Mouse (Mus musculus): ENCODE measurements around the gene Wnt1.

Gene Wnt1

DNA sequence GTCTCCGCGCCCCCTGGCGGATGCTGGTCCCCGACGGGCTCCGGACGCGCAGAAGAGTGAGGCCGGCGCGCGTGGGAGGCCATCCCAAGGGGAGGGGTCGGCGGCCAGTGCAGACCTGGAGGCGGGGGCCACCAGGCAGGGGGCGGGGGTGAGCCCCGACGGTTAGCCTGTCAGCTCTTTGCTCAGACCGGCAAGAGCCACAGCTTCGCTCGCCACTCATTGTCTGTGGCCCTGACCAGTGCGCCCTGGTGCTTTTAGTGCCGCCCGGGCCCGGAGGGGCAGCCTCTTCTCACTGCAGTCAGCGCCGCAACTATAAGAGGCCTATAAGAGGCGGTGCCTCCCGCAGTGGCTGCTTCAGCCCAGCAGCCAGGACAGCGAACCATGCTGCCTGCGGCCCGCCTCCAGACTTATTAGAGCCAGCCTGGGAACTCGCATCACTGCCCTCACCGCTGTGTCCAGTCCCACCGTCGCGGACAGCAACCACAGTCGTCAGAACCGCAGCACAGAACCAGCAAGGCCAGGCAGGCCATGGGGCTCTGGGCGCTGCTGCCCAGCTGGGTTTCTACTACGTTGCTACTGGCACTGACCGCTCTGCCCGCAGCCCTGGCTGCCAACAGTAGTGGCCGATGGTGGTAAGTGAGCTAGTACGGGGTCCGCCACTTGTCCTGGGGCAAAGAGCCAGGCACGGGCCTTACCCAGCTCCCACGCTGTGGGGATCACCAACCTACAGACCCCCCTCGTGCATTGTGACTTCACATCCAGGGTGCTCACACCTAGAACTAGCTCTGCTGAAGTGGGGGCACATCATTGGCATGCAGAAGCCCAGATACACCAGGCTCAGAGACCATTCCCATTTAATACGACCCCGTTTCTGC lies at the start of gene Wnt1:
TSS of gene Wnt1 (plus strand) at position 197 of the 875 bp plus-strand sequence.
- DNase-seq (ENCODE audit: low spot score in 2 of 2), result no peak

DNA sequence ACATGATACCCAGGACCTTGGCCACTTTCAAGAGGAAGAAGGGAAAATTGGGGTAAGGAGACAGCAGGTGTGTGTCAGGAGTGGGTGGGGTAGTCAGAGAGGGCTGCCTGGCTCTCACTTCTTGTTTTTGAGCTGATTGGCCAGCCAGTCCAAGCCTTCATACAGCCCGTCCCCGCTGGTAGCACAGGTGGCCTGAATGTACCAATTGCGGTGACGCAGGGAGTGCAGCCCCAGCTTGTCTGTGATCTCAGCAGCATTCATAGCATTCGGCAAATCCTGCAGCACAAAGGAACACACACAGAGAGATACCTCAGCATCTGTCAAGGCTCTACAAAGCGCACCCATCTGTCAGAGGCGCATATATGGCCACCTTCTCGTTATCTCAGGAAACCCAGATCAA lies 49.4 kb upstream of the Wnt1 start:
- DNase-seq (ENCODE audit: low spot score in 2 of 2), result no peak

GRCm38 (mm10) chr15:98742766-98743428 lies 46.8 kb upstream of the Wnt1 start:
- no peak for DNase-seq (ENCODE audit: low spot score in 2 of 2)

GRCm38 (mm10) chr15:98743863-98744262 lies 45.8 kb upstream of the Wnt1 start:
- DNase-seq (ENCODE audit: low spot score in 2 of 2), result peak in 1 of 2 experiments; percentile 7

DNA sequence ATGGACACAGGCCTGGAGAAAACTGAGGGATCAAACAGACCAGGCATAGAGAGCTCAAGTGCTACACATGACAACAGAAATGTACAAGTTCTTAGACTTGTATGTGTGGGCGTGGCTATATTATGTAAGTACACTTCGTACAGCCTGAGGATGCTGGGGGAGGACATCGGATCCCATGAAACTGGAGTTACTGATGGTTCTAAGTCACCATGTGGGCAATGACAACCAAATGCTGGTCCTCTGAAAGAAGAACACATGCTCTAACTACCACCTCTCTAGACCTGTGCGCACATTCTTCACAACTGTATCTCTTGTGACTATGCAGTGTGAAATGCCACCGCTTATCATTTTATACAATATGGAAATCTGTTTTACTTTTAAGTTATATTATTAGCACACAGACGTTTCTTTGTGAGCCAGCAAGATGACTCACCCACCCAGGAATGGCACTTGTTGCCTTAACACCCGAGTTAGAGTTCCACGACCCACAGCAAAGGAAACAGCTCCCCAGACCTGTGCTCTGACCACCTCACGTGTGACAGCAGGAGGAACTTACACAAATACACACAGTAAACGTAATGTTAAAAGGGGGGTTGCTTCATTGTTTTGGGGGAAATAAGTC lies 43.2 kb upstream of the Wnt1 start:
- no peak for DNase-seq (ENCODE audit: low spot score in 2 of 2)

GRCm38 (mm10) chr15:98747296-98747695 lies 42.4 kb upstream of the Wnt1 start:
- no peak for DNase-seq (ENCODE audit: low spot score in 2 of 2)

- DNase-seq (ENCODE audit: low spot score in 2 of 2), result no peak
These were observed 40.6 kb upstream of the Wnt1 start for GRCm38 (mm10) chr15:98749093-98749492.

DNA sequence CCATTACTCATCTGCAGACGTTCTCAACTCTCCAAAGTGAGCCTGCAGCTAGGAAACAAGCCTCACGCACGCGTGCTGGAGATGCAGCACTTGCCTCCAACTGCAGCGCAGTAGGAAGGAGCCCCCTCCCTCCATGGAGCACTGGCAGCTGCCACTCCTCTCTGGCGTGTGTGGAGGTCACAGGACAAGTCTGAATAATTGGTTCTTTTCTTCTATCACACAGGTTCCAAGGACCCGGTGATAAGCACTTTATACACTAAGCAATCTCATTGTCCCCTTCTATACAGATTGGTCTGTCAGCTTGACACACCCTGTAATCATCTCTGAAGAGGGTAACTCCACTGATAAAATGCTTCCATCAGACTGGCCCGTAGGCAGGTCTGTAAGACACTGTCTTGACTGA lies 36.6 kb upstream of the Wnt1 start:
- no peak for DNase-seq (ENCODE audit: low spot score in 2 of 2)

- no peak for DNase-seq (ENCODE audit: low spot score in 2 of 2)
These were observed 35.5 kb upstream of the Wnt1 start for GRCm38 (mm10) chr15:98754125-98754524.

DNA sequence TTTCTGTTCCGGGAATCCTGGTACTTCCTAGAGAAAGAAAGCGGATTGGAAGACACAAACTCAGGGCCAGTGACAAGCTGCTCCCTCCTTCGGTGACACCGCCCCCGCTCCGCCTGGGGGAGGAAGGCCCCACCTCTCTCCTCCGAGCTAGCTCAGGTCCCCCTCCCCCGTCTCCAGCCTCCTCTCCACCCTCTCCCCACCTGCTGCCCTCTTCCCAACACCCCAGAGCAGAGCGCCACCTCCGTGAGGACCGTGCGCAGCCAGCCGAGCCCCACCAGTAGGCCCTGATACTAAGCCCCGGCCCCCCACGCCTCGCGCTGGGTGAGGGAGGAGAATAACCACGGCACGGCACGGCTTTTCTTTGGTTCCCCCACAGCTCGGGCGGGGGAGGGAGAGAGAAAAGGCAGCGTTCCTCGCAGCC lies 27.4 kb upstream of the Wnt1 start:
- DNase-seq (ENCODE audit: low spot score in 2 of 2), result peak; percentile 62 to 64

GRCm38 (mm10) chr15:98762670-98763529 lies 26.8 kb upstream of the Wnt1 start, which contains the start of gene Arf3:
TSS of gene Arf3 (minus strand) at chr15:98763214.
- DNase-seq (ENCODE audit: low spot score in 2 of 2), result peak; percentile 96

- DNase-seq (ENCODE audit: low spot score in 2 of 2), result no peak
These were observed 23.7 kb upstream of the Wnt1 start for GRCm38 (mm10) chr15:98765929-98766328.

DNA sequence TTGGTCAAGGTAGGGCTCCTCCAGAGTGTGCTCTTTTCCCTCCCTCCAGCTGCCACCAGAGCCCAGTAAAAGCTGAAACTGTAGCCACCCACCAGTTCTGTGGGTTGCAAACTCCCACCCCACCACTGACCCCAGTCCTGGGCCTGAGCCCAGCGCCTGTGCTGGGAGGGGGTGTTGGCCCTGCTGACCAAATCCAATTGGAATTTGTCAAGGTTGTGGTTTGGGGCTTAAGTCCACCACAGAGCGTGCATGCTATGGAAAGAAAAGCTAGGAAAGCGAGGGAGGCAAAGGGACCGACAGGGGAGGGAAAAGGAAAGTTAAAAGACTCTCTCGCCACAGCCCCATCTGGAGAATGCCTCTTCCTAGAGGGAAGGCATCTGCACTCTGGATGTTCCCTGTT lies 21.4 kb upstream of the Wnt1 start:
- DNase-seq (ENCODE audit: low spot score in 2 of 2), result no peak

- DNase-seq (ENCODE audit: low spot score in 2 of 2), result no peak
These were observed 17.7 kb upstream of the Wnt1 start for GRCm38 (mm10) chr15:98771813-98772425.

DNA sequence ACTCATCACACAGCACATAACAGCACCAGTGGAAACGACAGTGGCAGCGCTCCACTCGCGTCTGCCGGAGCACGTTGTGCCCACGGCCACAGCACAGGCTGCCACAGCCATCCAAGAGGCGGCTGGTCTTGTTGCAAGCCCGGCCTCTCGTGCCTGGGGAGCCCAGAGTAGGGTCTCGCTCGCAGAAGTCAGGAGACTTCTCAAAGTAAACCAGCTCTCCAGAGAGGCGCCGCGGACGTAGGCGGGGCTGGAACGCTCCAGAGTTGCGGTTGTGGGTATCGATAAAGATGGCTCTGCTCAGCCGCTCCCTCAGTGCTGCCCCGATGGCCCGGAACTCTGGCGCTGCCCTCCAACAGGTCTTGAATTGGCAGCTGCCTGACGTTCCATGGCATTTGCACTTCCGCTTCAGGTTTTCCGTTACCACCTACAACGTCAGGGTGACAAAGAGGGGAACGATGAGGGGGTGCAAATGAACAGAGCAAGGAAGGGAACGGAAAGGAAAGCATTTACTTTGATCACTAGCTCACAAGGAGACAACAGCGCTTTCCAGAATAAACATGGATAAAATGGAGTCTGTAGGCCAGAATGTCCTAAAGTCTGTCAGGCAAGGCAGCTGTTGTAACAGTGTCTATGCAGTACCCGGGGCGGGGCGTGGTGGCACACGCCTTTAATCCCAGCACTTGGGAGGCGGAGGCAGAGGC lies 17.0 kb upstream of the Wnt1 start:
- DNase-seq (ENCODE audit: low spot score in 2 of 2), result no peak

DNA sequence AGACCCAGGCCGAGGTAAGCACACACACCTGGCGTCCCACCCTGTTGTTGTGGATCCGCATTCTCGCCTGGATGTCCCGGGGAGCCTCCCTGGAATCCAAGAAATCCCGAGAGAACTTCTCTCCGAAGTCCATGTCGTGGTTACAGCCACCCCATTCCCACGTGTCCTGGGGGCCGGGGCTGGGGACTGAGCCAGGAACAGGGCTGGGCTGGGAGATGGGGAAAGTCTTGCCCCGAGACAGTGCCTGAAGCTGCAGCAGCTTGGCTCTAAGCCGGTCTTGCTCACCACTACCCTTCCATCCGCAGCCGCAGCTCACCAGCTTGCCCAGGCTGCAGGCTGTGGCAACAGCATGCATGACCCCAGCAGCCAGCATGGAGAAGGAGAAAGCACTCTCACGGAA lies 15.6 kb upstream of the Wnt1 start:
- DNase-seq (ENCODE audit: low spot score in 2 of 2), result no peak

DNA sequence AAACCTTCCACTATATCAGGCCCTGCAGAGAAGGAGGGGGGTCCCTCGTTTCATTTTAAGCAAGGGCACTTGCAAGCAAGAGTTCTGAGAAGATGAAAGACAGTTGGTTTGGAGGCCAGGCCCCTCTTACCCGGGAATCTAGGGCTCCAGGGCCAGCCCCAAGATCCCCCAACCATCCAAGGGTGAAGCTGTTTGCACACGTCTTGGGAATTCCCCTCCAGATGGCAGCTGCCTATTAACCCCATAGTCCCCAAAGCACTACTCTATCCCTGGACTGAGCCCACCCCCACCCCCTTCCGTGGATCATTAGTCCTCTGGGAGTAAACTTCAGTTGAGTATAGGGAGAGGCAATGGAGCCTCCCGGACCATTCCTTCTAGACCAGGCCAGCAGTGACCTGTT lies 14.1 kb upstream of the Wnt1 start:
- no peak for DNase-seq (ENCODE audit: low spot score in 2 of 2)

DNA sequence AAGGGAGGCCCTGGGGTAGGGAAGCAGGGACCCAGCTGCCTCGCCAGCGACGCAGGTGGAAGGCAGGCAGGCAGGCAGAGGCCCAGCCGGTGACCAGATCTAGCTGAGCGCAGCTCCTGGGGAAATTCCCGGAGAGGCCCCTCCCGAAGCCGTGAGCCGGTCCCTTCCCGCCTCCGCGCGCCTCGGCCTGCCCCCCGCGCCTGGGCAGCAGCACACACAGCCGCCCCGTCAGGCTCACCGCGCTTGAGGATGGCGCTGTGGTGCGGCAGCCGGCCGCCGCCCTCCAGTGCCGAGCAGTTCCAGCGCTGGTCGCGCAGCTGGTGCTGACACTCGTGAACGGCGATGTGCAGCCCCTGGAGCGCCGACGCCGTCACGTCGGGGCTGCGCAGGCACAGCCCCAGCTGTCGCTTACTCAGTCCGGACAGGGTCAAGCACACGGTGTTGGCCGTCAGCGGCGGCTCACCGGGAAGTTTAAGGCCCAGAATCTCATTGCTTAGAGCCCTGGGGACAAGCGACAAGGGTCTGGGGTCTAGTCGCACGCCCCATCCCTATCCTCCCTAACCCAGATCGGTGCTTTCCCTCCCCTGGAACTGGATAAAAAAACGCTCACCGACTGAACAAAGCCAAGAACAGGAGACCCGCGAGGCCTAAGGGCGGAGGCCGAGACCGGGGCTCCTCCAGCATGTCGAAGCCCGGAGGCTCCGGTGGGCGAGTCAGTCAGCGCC lies 13.2 kb upstream of the Wnt1 start:
- DNase-seq (ENCODE audit: low spot score in 2 of 2), result no peak

DNA sequence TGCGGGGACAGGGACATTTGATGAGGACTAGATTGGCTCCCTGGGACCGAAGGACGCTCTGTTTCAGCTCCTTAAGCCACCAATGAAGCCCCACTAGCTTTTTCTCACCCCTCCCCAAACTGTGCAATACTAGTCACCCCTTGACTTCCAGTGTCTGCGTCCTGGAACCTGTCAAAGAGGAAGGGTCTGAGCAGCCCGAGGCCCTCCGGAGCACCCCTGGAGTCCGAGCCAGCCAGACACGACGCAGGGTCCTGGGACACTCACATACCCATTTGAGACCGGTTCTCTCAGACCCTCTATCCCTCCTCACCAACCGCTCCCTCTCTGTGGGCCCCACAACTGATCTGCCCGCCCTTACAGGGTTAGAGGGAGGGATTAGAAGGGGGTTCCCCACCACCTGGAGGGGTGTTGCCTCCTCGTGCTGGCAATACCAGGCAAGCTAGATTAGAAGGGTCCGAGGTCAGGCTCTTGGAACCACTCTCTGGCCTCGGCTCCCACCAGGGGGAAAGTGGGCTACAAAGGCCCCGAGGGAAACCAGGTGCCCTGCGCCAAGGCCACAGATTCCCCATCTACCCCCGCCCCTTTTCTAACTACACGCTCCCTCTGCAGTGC lies 12.5 kb upstream of the Wnt1 start:
- no peak for DNase-seq (ENCODE audit: low spot score in 2 of 2)
